Mouse (Mus musculus): ENCODE measurements at regions not wholly inside any gene's neighbourhood (a gene's known extent, or its start where the extent isn't known, plus 50 kb on each side); places are given as distances from the start of the nearest gene placed in this dataset.
A peak's percentile ranks its signal among the peaks of the same experiment; 100 is the strongest.

- DNase-seq (ENCODE audit: low spot score) = no peak
These were observed 106.7 kb downstream of the Cpeb2 start for GRCm38 (mm10) chr5:43339671-43340070.

GRCm38 (mm10) chr5:43341475-43341874, 108.5 kb downstream of the Cpeb2 start:
- no peak for DNase-seq (ENCODE audit: low spot score)

GRCm38 (mm10) chr5:43344441-43344840, 111.5 kb downstream of the Cpeb2 start:
- DNase-seq (ENCODE audit: low spot score) = no peak

GRCm38 (mm10) chr5:43350987-43351386, 118.0 kb downstream of the Cpeb2 start:
- DNase-seq (ENCODE audit: low spot score) = no peak

GRCm38 (mm10) chr5:43353021-43353990, 120.3 kb downstream of the Cpeb2 start:
- DNase-seq (ENCODE audit: low spot score) = peak; percentile 40

- DNase-seq (ENCODE audit: low spot score) = no peak
These were observed 121.5 kb downstream of the Cpeb2 start for GRCm38 (mm10) chr5:43354351-43354942.

- DNase-seq (ENCODE audit: low spot score) = peak; percentile 76
These were observed 122.1 kb downstream of the Cpeb2 start for GRCm38 (mm10) chr5:43355026-43355580.

- no peak for DNase-seq (ENCODE audit: low spot score)
These were observed 122.9 kb downstream of the Cpeb2 start for GRCm38 (mm10) chr5:43355832-43356231.

GRCm38 (mm10) chr5:43357100-43357680, 124.2 kb downstream of the Cpeb2 start:
- DNase-seq (ENCODE audit: low spot score) = no peak

- no peak for DNase-seq (ENCODE audit: low spot score)
These were observed 124.9 kb downstream of the Cpeb2 start for GRCm38 (mm10) chr5:43357901-43358300.

GRCm38 (mm10) chr5:43358928-43359765, 126.2 kb downstream of the Cpeb2 start:
- no peak for DNase-seq (ENCODE audit: low spot score)

- peak; percentile 46 for DNase-seq (ENCODE audit: low spot score)
These were observed 127.3 kb downstream of the Cpeb2 start for GRCm38 (mm10) chr5:43360298-43360697.

- DNase-seq (ENCODE audit: low spot score) = no peak
These were observed 128.1 kb downstream of the Cpeb2 start for GRCm38 (mm10) chr5:43361026-43361425.

- no peak for DNase-seq (ENCODE audit: low spot score)
These were observed 139.4 kb downstream of the Cpeb2 start for GRCm38 (mm10) chr5:43372385-43372784.

GRCm38 (mm10) chr5:43384689-43385375, 130.5 kb upstream of the C1qtnf7 start:
- no peak for DNase-seq (ENCODE audit: low spot score)

- no peak for DNase-seq (ENCODE audit: low spot score)
These were observed 124.3 kb upstream of the C1qtnf7 start for GRCm38 (mm10) chr5:43390997-43391396.

GRCm38 (mm10) chr5:43391412-43392029, 123.8 kb upstream of the C1qtnf7 start:
- peak; percentile 14 for DNase-seq (ENCODE audit: low spot score)

GRCm38 (mm10) chr5:43392908-43393545, 122.3 kb upstream of the C1qtnf7 start:
- no peak for DNase-seq (ENCODE audit: low spot score)

GRCm38 (mm10) chr5:43417259-43417658, 98.1 kb upstream of the C1qtnf7 start:
- DNase-seq (ENCODE audit: low spot score) = no peak

All from gastrocnemius, adult 18-20 months (tissue).